12 mouse cellular contexts compared by ENCODE assay signal in genomic region chr13:54876556-54876955, GRCm38 (mm10).
DNase-seq lines count a peak whose midpoint lies in the region; ATAC-seq and TF ChIP-seq lines count a peak whose summit lies in the region.
"Had no signal": no experiment of that assay in that cellular context is flagged by ENCODE, and none has a peak within 500 bp of the region (broad histone marks: within the 10 kb centered on the region; RNA-seq: fewer than 3 reads in every experiment).

No protein-coding gene starts in this region.

- intact Hi-C loops in left cerebral cortex, postnatal 25 days (cut with DNase I): loop anchor here (5.0 kb wide), 2 partner anchors 69 to 126 kb away; no protein-coding TSS in a partner anchor
- intact Hi-C loops in left cerebral cortex, postnatal 4 days (cut with DNase I): no loop called here

- no peak overlapping the region for H3K27ac ChIP-seq in intestine, embryonic 14.5 days (ENCODE audit: low read depth)
- H3K27ac ChIP-seq in intestine, postnatal 0 days (ENCODE audit: low read depth, low read length): no peak overlapping the region
- no peak overlapping the region for H3K27ac ChIP-seq in embryonic facial prominence, embryonic 14.5 days (replicated peaks; ENCODE audit: low read depth, low read length)
- no peak overlapping the region for H3K27ac ChIP-seq in cerebellum, adult 2 months (ENCODE audit: insufficient read depth, low read length)
- H3K27ac ChIP-seq: limb, embryonic 15.5 days had no signal

- DNase-seq in intestine, embryonic 14.5 days (ENCODE audit: low spot score): peak; percentile 72
- DNase-seq in 3T3-L1 (ENCODE audit: low read depth, low spot score) (peak; percentile 54), R1 (ENCODE audit: low read depth, low spot score) (peak; percentile 51)
- DNase-seq in embryonic facial prominence, embryonic 14.5 days (ENCODE audit: low spot score): peak; percentile 61
- DNase-seq in cerebellum, adult 2 months: no peak
- no peak for DNase-seq in left cerebral cortex, postnatal 25 days (ENCODE audit: low spot score in 2 of 2)
- DNase-seq in left cerebral cortex, postnatal 4 days: no peak
- DNase-seq: gastrocnemius, postnatal 14 days; lung, postnatal 36 days; thymus, postnatal 14 days had no signal

- H3K27me3 ChIP-seq in intestine, embryonic 14.5 days (replicated peaks; ENCODE audit: control insufficient read depth, insufficient read depth, low read length): peaks cover 48% of the 10 kb centered on the region
- H3K27me3 ChIP-seq in intestine, postnatal 0 days (replicated peaks; ENCODE audit: control insufficient read depth, insufficient read depth, low read length): peaks cover 33% of the 10 kb centered on the region
- peaks cover 44% of the 10 kb centered on the region for H3K27me3 ChIP-seq in embryonic facial prominence, embryonic 14.5 days (replicated peaks; ENCODE audit: control insufficient read depth, insufficient read depth, low read length)
- H3K27me3 ChIP-seq in cerebellum, adult 2 months (ENCODE audit: control insufficient read depth, insufficient read depth, low read length): no peaks in the 10 kb centered on the region

- no peak overlapping the region for H3K4me2 ChIP-seq in intestine, embryonic 14.5 days (ENCODE audit: low read length)
- no peak overlapping the region for H3K4me2 ChIP-seq in intestine, postnatal 0 days (replicated peaks; ENCODE audit: low read depth)
- H3K4me2 ChIP-seq in embryonic facial prominence, embryonic 14.5 days (ENCODE audit: low read depth, low read length): no peak overlapping the region
- H3K4me2 ChIP-seq: limb, embryonic 15.5 days had no signal

- 37% methylated on average over 8 of the region's 8 CpGs for whole genome bisulfite sequencing in intestine, embryonic 14.5 days
- WGBS in intestine, postnatal 0 days: 29% methylated on average over 8 of the region's 8 CpGs
- WGBS in embryonic facial prominence, embryonic 14.5 days: 24% methylated on average over 8 of the region's 8 CpGs
- 77% methylated on average over 8 of the region's 8 CpGs for WGBS in cerebellum, adult 2 months

- H3K9me3 ChIP-seq in intestine, embryonic 14.5 days (ENCODE audit: control insufficient read depth, low read length): no peaks in the 10 kb centered on the region
- no peaks in the 10 kb centered on the region for H3K9me3 ChIP-seq in intestine, postnatal 0 days (ENCODE audit: control insufficient read depth)
- H3K9me3 ChIP-seq in embryonic facial prominence, embryonic 14.5 days (ENCODE audit: control insufficient read depth, low read length): no peaks in the 10 kb centered on the region
- H3K9me3 ChIP-seq: limb, embryonic 15.5 days had no signal

- no peaks in the 10 kb centered on the region for H3K36me3 ChIP-seq in intestine, embryonic 14.5 days (ENCODE audit: control insufficient read depth, insufficient read depth, low read length)
- no peaks in the 10 kb centered on the region for H3K36me3 ChIP-seq in intestine, postnatal 0 days (ENCODE audit: control insufficient read depth, insufficient read depth)
- H3K36me3 ChIP-seq in embryonic facial prominence, embryonic 14.5 days (ENCODE audit: control insufficient read depth, insufficient read depth, low read length): no peaks in the 10 kb centered on the region
- H3K36me3 ChIP-seq: limb, embryonic 15.5 days had no signal

- H3K4me3 ChIP-seq in intestine, embryonic 14.5 days (ENCODE audit: low read depth, low read length): no peak overlapping the region
- no peak overlapping the region for H3K4me3 ChIP-seq in intestine, postnatal 0 days (ENCODE audit: low read depth, low read length)
- H3K4me3 ChIP-seq in embryonic facial prominence, embryonic 14.5 days (ENCODE audit: low read depth, low read length): no peak overlapping the region
- no peak overlapping the region for H3K4me3 ChIP-seq in cerebellum, adult 2 months (replicated peaks; ENCODE audit: insufficient read depth, low read depth, low read length)
- H3K4me3 ChIP-seq: limb, embryonic 15.5 days had no signal

- no peak for ATAC-seq in intestine, embryonic 14.5 days (replicated peaks; ENCODE audit: low FRiP score, low TSS enrichment, low read depth)
- no peak for ATAC-seq in intestine, postnatal 0 days
- no peak for ATAC-seq in embryonic facial prominence, embryonic 14.5 days (ENCODE audit: low read depth)

- no peak for TF ChIP-seq POLR2A in cerebellum, adult 2 months (IDR thresholded peaks at IDR 0.05; ENCODE audit: borderline replicate concordance, insufficient read depth, low read length)

- H3K4me1 ChIP-seq in intestine, embryonic 14.5 days (replicated peaks; ENCODE audit: control insufficient read depth, insufficient read depth, low read length): no peaks in the 10 kb centered on the region
- H3K4me1 ChIP-seq in intestine, postnatal 0 days (replicated peaks; ENCODE audit: control insufficient read depth, insufficient read depth, low read length): no peaks in the 10 kb centered on the region
- no peaks in the 10 kb centered on the region for H3K4me1 ChIP-seq in embryonic facial prominence, embryonic 14.5 days (ENCODE audit: control insufficient read depth, insufficient read depth, low read length)
- H3K4me1 ChIP-seq in cerebellum, adult 2 months (ENCODE audit: control insufficient read depth, insufficient read depth, low read length): peaks cover 17% of the 10 kb centered on the region

- TF ChIP-seq CTCF in intestine, postnatal 0 days (IDR thresholded peaks at IDR 0.05; ENCODE audit: low read depth): no peak
- TF ChIP-seq CTCF in cerebellum, adult 2 months (IDR thresholded peaks at IDR 0.05; ENCODE audit: borderline replicate concordance, insufficient read depth, low read depth, low read length): no peak

- no peak overlapping the region for H3K9ac ChIP-seq in intestine, embryonic 14.5 days (ENCODE audit: low read length)
- no peak overlapping the region for H3K9ac ChIP-seq in intestine, postnatal 0 days (ENCODE audit: low read depth, low read length)
- H3K9ac ChIP-seq in embryonic facial prominence, embryonic 14.5 days (ENCODE audit: low read depth, low read length): no peak overlapping the region
- H3K9ac ChIP-seq: limb, embryonic 15.5 days had no signal

Comparison
In these comparisons a context has a peak if more than half of its experiments do, and no peak if none do; other contexts are left out.
1. DNase-seq: peak in intestine, embryonic 14.5 days (single experiment), 3T3-L1 (single experiment), R1 (single experiment) and embryonic facial prominence, embryonic 14.5 days (single experiment); none in cerebellum, adult 2 months (0 of 2), left cerebral cortex, postnatal 25 days (0 of 2) and left cerebral cortex, postnatal 4 days (single experiment).